Mouse (Mus musculus) CH12.LX (cell line): ENCODE data around the gene Lipc. TPM values are rescaled to one million over a fixed set of nuclear protein-coding genes. Genes with fewer than 3 reads are reported as not detected.

ENCODE experiments used
- DNase-seq: peaks from one replicate; pipeline ENCODE4 v3.0.0-alpha.2; 2013; ENCODE audit errors: extremely low read depth
- H3K27ac ChIP-seq: 2 replicates; pipeline ENCODE4 v1.5.1; 2012; ENCODE audit warnings: low read depth, mild to moderate bottlenecking, control low read depth, moderate library complexity; ENCODE audit not compliant: insufficient read depth
- H3K27me3 ChIP-seq: replicated peaks from 2 replicates; pipeline ENCODE3; 2012; ENCODE audit warnings: inconsistent platforms
- H3K36me3 ChIP-seq, 2 experiments: replicated peaks in 1 of 2; 2 replicates each; pipeline versions ENCODE3 to v1.6.1; 2012; ENCODE audit warnings: inconsistent platforms in 1 of 2, low read length in 1 of 2, mild to moderate bottlenecking in 1 of 2, mixed read lengths in 1 of 2, moderate library complexity in 1 of 2; ENCODE audit not compliant: control insufficient read depth in 1 of 2, insufficient read depth in 1 of 2
- H3K4me1 ChIP-seq, 2 experiments: 2 replicates each; pipeline ENCODE4 v1.6.1; 2012; ENCODE audit warnings: inconsistent platforms in 1 of 2, moderate library complexity in 1 of 2; ENCODE audit not compliant: insufficient read depth in 2 of 2, control insufficient read depth in 1 of 2
- H3K4me2 ChIP-seq: 2 replicates; pipeline ENCODE4 v1.6.1; 2012; ENCODE audit warnings: low read depth, mild to moderate bottlenecking, control low read depth; ENCODE audit not compliant: poor library complexity, insufficient read depth, severe bottlenecking
- H3K4me3 ChIP-seq, 3 experiments: fragments of 150-350 bp in 1 of 3; sonication (generic) in 1 of 3; replicated peaks in 1 of 3; 2 replicates each; pipeline versions ENCODE3 to v1.5.1; 2011 to 2012; ENCODE audit warnings: low read depth in 2 of 3, low read length in 2 of 3, mild to moderate bottlenecking in 2 of 3, moderate library complexity in 2 of 3, control low read depth in 1 of 3, improper control_type of control experiment in 1 of 3, inconsistent platforms in 1 of 3, mixed read lengths in 1 of 3; ENCODE audit not compliant: poor library complexity in 1 of 3
- H3K79me2 ChIP-seq: replicated peaks from 2 replicates; pipeline ENCODE4 v1.6.1; 2012; ENCODE audit warnings: mild to moderate bottlenecking, moderate library complexity; ENCODE audit not compliant: control insufficient read depth, poor library complexity, insufficient read depth, severe bottlenecking; ENCODE audit errors: extremely low read depth
- H3K9ac ChIP-seq: 2 replicates; pipeline ENCODE4 v1.6.1; 2012; ENCODE audit warnings: low read depth, mild to moderate bottlenecking, control low read depth, moderate library complexity; ENCODE audit not compliant: insufficient read depth
- H3K9me3 ChIP-seq: replicated peaks from 2 replicates; pipeline ENCODE3; 2012; ENCODE audit warnings: low read length, inconsistent platforms, mixed read lengths
- BHLHE40 ChIP-seq: IDR thresholded peaks from 2 replicates; pipeline ENCODE4 v1.6.1; 2011; ENCODE audit warnings: mild to moderate bottlenecking, low read depth, low read length, improper control_type of control experiment
- EP300 ChIP-seq: IDR thresholded peaks from 2 replicates; pipeline ENCODE4 v1.6.1; 2011; ENCODE audit warnings: low read length, improper control_type of control experiment
- ETS1 ChIP-seq: conservative IDR thresholded peaks from 2 replicates; pipeline ENCODE4 v1.6.1; 2012; ENCODE audit warnings: low read depth, mild to moderate bottlenecking, inconsistent platforms, low read length, improper control_type of control experiment, moderate library complexity
- GABPA ChIP-seq: IDR thresholded peaks from 2 replicates; pipeline ENCODE4 v1.6.1; 2012; ENCODE audit warnings: low read depth, low read length, improper control_type of control experiment, inconsistent platforms; ENCODE audit not compliant: insufficient replicate concordance
- JUND ChIP-seq: conservative IDR thresholded peaks from 2 replicates; pipeline ENCODE4 v1.6.1; 2011; ENCODE audit warnings: low read depth, low read length, improper control_type of control experiment
- KAT2A ChIP-seq: IDR thresholded peaks from 2 replicates; pipeline ENCODE4 v1.6.1; 2012; ENCODE audit warnings: low read length, improper control_type of control experiment, inconsistent platforms; ENCODE audit not compliant: insufficient replicate concordance
- MAFK ChIP-seq: IDR thresholded peaks from 2 replicates; pipeline ENCODE4 v1.6.1; 2011; ENCODE audit warnings: low read length, improper control_type of control experiment; ENCODE audit not compliant: insufficient replicate concordance
- MAZ ChIP-seq: IDR thresholded peaks from 2 replicates; pipeline ENCODE4 v1.6.1; 2012; ENCODE audit warnings: low read depth, mild to moderate bottlenecking, inconsistent platforms, low read length, improper control_type of control experiment, moderate library complexity
- NRF1 ChIP-seq: IDR thresholded peaks from 2 replicates; pipeline ENCODE4 v1.6.1; 2014; ENCODE audit warnings: low read depth, mild to moderate bottlenecking, inconsistent platforms, low read length, improper control_type of control experiment, moderate library complexity
- PAX5 ChIP-seq: IDR thresholded peaks from 2 replicates; pipeline ENCODE4 v1.6.1; 2012; ENCODE audit warnings: low read length, inconsistent platforms, mixed read lengths
- SMC3 ChIP-seq: IDR thresholded peaks from 2 replicates; pipeline ENCODE4 v1.6.1; 2011; ENCODE audit warnings: low read depth, low read length, improper control_type of control experiment
- TBP ChIP-seq: conservative IDR thresholded peaks from 2 replicates; pipeline ENCODE4 v1.6.1; 2011; ENCODE audit warnings: low read depth, low read length, improper control_type of control experiment
- TCF12 ChIP-seq: IDR thresholded peaks from 2 replicates; pipeline ENCODE4 v1.6.1; 2014; ENCODE audit warnings: low read depth, mild to moderate bottlenecking, inconsistent platforms, low read length, improper control_type of control experiment
- USF1 ChIP-seq: IDR thresholded peaks from 2 replicates; pipeline ENCODE4 v1.6.1; 2014; ENCODE audit warnings: low read depth, mild to moderate bottlenecking, inconsistent platforms, low read length, improper control_type of control experiment
- ZC3H11A ChIP-seq: IDR thresholded peaks from 2 replicates; pipeline ENCODE4 v1.6.1; 2012; ENCODE audit warnings: low read depth, mild to moderate bottlenecking, inconsistent platforms, low read length, improper control_type of control experiment
- ZKSCAN1 ChIP-seq: IDR thresholded peaks from 2 replicates; pipeline ENCODE4 v1.6.1; 2012; ENCODE audit warnings: low read depth, inconsistent platforms, low read length, improper control_type of control experiment, borderline replicate concordance
- ZMIZ1 ChIP-seq: IDR thresholded peaks from 2 replicates; pipeline ENCODE4 v1.6.1; 2012; ENCODE audit warnings: low read depth, mild to moderate bottlenecking, inconsistent platforms, low read length, improper control_type of control experiment
- ZNF384 ChIP-seq: IDR thresholded peaks from 2 replicates; pipeline ENCODE4 v1.6.1; 2012; ENCODE audit warnings: low read depth, low read length, improper control_type of control experiment, inconsistent platforms
- dilution Hi-C: fragments of 300-500 bp; cut with MboI; formaldehyde crosslinking; loops from 2 replicates; pipeline ENCODE4 v1.14.3; 2020; ENCODE audit warnings: low sequenced_read_pairs; ENCODE audit not compliant: extremely low pct_unique_long_range_greater_than_20kb, extremely low pct_ligation_motif_present
- in situ Hi-C: fragments of 300-500 bp; cut with MboI; formaldehyde crosslinking; loops from 3 replicates; pipeline ENCODE4 v1.14.3; 2019; ENCODE audit warnings: low sequenced_read_pairs, low pct_ligation_motif_present, low pct_unique_long_range_greater_than_20kb, mixed read lengths
- polyA plus RNA-seq: library from polyadenylated mRNA; unstranded; fragments of >175 nt; gene quantifications from 2 replicates; pipeline ENCODE4 v1.2.1, GENCODE M21; 2012; ENCODE audit warnings: low read depth; ENCODE audit not compliant: insufficient read length
- total RNA-seq, 2 experiments: library from RNA; depleted of rRNA; stranded (reverse); fragments of 300-350 nt in 1 of 2; fragments of >200 nt in 1 of 2; gene quantifications; 2 replicates each; pipeline ENCODE4 v1.2.3; 2012 to 2014

Lipc gene
- total and polyA plus RNA-seq, 3 experiments: 5.2 to 24.5 (median 8.6) TPM

DNA sequence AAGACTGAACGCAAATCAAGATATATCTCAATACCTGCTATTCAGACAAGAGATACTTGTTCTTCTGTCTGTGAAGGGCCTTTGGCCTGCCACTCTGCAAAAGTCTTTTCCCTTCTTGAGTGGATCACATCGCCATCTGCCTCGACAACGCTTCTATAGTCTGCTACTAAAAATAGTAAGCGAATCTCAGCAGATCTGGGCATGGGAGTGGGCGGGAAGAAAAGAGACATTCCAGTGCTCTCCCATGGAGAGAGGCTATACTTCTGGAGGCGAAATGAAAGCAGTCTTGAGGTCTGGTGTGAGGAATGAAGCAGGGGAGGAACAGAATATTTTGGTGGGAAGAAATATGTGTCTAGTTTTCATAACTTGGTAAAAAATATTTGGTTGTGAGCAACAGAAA, 163.3 kb downstream of the Lipc start:
- Histone ChIP-seq H3K36me3 (peaks cover 0 to 4% of the 10 kb centered on the region in 2 experiments), H3K79me2 (no peaks in the 10 kb centered on the region), H3K4me3 (no peak overlapping the region), H3K4me2 (no peak overlapping the region), H3K9ac (no peak overlapping the region), H3K9me3 (no peaks in the 10 kb centered on the region), H3K27ac (no peak overlapping the region), H3K4me1 (0 out of 4 replicates have a peak, but pooled peaks cover 0 to 7% of the 10 kb centered on the region in 2 experiments), H3K27me3 (no peaks in the 10 kb centered on the region)
- TF ChIP-seq TCF12 (no peak), MAZ (no peak), ETS1 (no peak), MAFK (no peak), JUND (no peak), NRF1 (no peak), ZKSCAN1 (no peak), GABPA (no peak), ZNF384 (no peak), TBP (no peak)
- dilution Hi-C loops (no loop called here), in situ Hi-C loops (no loop called here)
- DNase-seq: no peak

DNA sequence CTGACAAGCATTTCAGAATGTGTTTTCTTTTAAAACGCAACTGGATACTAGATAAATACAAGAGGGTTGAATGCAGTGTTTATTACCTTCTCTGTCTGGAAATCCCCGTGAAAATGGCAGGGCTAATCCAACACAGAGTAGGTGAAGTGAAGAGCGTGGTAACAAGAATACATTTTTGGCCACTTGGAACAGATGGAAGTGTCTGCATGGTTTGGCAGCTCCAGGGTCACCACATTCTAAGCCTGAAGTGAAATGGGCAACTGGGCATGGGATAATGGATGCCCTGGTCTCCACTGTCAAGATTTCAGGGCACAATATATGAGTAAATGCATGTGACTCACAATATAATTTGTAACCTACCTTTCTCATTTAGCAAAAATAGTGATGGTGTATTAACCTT, 169.8 kb downstream of the Lipc start:
- Histone ChIP-seq H3K27ac (no peak overlapping the region), H3K79me2 (no peaks in the 10 kb centered on the region), H3K27me3 (no peaks in the 10 kb centered on the region), H3K4me1 (no peaks in the 10 kb centered on the region), H3K4me2 (no peak overlapping the region), H3K4me3 (no peak overlapping the region), H3K9me3 (no peaks in the 10 kb centered on the region), H3K9ac (no peak overlapping the region), H3K36me3 (peaks cover 3 to 35% of the 10 kb centered on the region in 2 experiments)
- DNase-seq: no peak
- dilution Hi-C loops (no loop called here), in situ Hi-C loops (no loop called here)
- TF ChIP-seq EP300 (no peak), ETS1 (no peak), KAT2A (no peak), BHLHE40 (no peak), ZKSCAN1 (no peak)

DNA sequence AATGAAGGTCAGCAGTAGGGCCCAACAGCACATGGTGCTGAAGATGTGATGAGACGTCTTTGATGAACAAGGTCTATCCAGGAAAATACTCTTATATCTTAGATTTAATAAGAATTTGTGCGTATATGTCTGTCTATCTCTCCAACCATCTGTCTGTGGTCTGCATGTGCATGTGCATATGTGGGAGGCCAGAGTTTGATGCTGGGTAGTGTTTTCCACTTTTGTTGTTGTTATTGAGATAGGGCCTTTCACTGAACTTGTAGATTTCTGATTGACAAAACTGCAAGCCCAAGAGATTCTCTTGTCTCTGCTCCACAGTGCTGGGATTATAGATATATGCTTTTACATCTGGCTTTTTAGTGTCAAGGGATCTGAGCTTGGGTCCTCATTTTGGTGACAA, 176.5 kb downstream of the Lipc start:
- TF ChIP-seq JUND: no peak
- no peak for TF ChIP-seq ZMIZ1
- TF ChIP-seq EP300: no peak
- TF ChIP-seq PAX5: no peak
- no peak for TF ChIP-seq ZC3H11A
- TF ChIP-seq SMC3: no peak
- TF ChIP-seq USF1: no peak
- no peak for TF ChIP-seq ETS1

More for the DNA sequence above, 176.5 kb downstream of the Lipc start:
- Histone ChIP-seq H3K4me1 (no peaks in the 10 kb centered on the region), H3K27me3 (no peaks in the 10 kb centered on the region), H3K9me3 (no peaks in the 10 kb centered on the region), H3K4me3 (no peak overlapping the region), H3K27ac (no peak overlapping the region), H3K9ac (no peak overlapping the region), H3K79me2 (no peaks in the 10 kb centered on the region), H3K36me3 (peaks cover 9 to 55% of the 10 kb centered on the region in 2 experiments), H3K4me2 (no peak overlapping the region)
- DNase-seq: no peak
- dilution Hi-C loops (no loop called here), in situ Hi-C loops (no loop called here)
